Mouse (Mus musculus): ENCODE measurements around the gene Ddt.
"Not testable (repeated sequence)": the region's sequence is repeated elsewhere in the genome, so short reads cannot be mapped to it uniquely, and the experiment has no call there.

Gene Ddt

DNA sequence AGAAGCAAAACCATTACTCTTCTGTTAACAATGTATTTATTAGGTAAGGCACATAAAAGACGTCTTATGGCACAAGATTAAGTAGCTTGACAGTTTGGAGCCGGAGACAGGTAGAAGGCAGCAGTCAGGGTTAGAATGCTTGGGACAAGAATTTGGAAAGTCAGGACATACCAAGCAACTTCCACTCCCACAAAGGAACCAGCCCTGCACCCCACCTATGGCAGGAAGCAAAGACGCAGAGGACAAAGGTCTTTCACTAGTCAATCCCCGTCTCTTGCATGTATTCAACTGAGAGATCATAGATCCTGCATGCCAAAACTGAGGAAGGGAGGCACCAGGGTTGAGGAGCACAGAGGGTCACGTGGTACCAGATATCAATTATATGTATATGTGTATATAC, 888 bp upstream of the Ddt start:
- no peak for DNase-seq (ENCODE audit: low spot score in 2 of 2)

DNA sequence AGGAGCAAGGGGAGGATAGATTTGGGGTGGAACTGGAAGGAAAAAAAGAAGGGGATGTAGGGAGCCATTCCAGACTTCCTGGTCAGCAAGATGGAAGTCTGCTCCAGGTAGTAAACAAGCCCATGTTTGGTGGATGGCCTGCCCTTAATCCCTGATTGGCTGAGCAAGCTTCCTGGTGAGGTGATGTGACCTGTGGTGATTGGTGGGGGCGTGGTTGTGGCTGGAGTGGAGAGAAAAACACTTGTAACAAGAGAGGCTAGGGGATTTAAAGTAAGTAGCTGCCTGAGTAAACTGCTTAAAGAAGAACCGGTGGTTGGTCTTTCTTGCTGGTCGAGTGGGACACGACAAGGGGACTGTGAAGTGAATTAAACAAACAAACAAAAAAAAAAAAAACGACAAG, 5.5 kb downstream of the Ddt start:
- DNase-seq (ENCODE audit: low spot score in 2 of 2): not testable (repeated sequence)

DNA sequence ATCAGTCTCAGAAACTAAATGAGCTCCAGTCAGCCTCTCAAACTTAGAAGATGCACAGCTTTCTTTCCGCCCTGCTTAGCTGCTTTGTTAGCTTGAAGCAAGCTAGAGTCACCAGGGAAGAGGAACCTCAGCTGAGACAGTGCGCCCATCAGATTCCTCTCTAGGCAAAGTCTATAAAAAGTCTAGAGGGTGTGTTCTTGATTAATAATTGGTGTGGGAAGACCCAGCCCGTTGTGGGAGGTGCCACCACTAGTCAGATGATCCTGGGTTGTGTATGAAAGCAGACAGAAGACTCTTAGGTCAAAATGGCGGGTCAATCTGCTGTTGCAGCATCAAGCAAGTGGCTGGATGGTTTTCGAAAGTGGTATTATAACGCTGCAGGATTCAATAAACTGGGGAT, 6.4 kb downstream of the Ddt start:
- no peak for DNase-seq (ENCODE audit: low spot score in 2 of 2)

DNA sequence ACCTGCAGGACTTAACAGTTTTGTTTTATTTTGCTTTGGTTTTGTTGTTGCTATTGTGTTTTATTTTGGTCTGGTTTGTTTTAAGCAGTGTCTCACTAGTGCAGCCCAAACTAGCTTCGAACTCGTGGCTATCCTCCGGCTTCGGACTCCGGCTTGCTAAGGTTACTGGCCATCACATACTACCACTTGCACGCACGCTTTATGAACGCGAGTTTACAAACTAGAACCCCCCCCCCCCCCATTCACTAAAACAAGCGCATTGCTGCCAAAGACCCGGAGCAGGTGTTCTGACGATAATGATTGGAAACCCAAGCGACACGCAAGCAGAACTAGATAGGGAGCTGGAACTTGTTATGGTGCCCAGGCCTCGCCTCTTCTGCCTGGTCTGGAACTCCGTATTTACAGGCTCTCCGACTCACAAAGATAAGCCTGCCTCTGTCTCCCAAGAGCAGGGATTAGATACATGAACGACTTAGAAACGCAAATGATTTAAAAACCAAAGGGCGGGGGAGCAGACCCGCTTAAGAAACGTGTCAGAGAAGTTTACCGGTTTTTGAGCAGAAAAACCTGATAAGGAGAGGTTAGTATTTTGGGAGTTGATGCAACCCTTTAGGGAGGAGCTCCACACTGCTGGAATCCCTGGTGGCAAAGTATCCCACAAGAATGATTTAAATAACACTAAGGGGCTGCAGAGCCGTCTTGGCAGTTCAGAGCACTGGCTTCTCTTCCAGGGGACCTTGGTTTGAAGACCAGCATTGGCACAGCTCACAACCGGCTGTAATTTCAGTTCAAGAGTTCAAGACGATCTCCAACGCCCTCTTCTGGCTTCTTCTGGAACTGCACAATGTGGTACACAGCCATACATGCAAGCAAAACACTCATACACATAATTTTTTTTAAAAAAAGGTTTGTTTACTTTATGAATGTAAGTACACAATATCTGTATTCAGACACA, 8.4 kb downstream of the Ddt start:
- DNase-seq (ENCODE audit: low spot score in 2 of 2): peak; percentile 59 to 74

DNA sequence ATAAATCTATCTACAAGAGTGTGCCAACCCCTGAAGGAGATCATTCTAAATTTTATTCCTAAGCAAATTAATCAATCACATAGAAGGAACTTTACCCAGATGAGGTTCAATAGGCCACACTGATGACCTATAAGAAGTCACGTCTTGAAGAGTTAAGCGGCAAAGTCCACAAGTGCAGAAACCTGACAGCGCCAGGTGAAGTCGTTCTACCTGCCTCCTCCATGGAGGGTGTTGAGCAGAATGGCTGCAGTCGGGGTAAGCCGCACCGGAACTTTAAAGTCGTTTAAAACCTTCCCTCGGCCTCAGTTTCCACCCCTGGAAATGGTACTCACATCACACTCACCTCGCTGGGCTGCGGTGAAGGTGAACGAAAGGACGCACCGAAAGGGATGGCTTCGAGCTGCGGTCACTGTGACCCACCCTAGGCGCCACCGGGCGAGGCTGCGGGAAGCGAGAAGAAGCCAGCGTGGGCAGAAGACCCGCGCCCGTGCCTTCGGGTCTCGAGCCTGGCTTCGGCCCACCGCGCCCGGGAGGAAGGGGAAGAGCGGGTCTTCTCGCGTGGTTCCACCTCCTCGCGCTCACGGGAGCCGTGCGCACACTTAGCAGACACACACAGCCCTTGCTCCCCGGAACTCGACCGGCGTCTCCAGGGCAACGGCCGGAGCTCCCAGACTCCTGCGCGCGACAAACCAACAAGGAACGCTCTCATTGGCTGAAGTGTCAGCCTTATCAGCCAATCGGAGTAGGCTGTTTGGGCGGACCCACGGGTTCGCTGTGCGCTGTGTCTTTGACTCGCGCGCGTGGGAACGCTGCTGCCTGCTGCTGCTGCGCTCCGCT, 9.3 kb downstream of the Ddt start, which contains the start of gene Cabin1:
Gene Cabin1, minus strand, starts transcription at position 660 of the 837 bp plus-strand sequence.
- DNase-seq (ENCODE audit: low spot score in 2 of 2): peak; percentile 97 to 98

DNA sequence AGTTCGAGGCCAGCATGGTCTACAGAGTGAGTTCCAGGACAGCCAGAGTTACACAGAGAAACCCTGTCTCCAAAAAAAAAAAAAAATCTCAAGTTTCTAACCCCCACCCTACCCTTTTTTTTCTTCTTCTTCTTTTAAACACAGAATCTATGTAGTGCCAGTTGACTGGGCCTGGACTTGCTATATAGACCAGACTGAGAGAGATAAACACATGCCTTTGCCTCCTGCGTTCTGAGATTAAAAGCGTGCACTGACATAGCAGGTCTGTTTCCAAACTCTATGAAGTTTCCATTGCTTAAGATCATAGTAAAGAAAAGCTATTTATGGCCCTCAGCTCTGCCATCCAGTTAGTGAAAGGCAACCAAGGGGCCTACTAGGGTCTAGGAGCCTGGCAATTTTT, 10.8 kb downstream of the Ddt start:
- peak in 1 of 2 experiments; percentile 31 for DNase-seq (ENCODE audit: low spot score in 2 of 2)

GRCm38 (mm10) chr10:75760311-75760710, 12.9 kb downstream of the Ddt start:
- no peak for DNase-seq (ENCODE audit: low spot score in 2 of 2)

- no peak for DNase-seq (ENCODE audit: low spot score in 2 of 2)
These were observed 16.5 kb downstream of the Ddt start for GRCm38 (mm10) chr10:75756719-75757118.

DNA sequence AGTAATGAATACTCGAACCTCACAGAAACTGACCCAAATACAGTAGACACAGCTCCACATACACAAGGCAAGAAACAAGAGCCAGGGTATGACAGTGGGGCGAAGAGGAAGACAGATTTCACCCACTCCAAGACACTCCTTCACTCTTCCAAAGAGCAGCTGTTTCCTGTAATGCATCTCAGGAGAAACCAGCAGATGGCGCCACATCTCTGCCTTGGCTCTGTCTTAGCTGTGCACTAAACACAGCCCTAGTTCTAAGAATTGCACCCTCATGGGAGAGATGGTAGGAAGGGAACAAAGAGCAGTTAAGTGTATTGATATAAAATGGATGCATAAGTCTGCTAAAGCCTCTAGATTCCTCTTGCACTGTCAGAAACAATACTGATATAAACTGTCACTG, 29.2 kb downstream of the Ddt start:
- DNase-seq (ENCODE audit: low spot score in 2 of 2): peak; percentile 53 to 62

DNA sequence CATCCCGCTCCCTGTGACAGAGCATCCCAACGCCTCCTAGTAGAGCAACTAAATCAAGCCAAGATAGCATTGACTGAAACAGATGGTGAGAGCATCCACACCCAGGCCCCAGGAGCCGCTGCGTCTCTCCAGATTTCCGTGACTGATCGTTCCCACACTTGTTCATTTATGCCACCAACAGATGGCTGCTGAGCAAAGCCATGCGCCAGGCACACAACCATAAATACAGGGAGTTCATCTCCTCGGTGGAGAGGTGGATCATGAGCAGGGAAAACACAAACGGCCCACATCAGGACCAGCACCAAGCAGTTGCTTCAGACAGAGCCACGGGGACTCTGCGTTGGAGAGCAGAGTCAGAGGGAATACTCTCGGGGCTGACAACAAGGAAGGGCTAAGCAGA, 29.8 kb downstream of the Ddt start:
- DNase-seq (ENCODE audit: low spot score in 2 of 2): no peak

- DNase-seq (ENCODE audit: low spot score in 2 of 2): no peak
These were observed 32.3 kb downstream of the Ddt start for GRCm38 (mm10) chr10:75740866-75741265.

DNA sequence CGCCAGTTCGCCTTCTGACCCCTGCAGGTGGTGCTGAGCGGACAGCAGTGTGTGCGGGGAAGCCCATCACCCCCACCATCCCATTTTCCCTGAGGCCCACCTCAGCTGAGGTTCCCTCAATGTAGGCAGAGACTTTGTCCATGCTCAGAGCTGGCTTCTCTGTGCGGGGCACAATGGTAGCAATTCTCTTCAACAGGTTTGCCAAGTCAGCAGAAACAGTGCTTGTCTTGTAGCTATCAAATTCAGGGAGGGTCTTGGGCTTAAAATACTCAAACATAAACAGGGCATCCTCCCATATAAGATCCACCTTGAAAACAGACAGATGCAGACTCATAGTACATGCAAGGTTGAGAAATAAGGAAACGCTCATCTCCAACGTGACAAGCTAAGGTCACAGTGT, 47.8 kb downstream of the Ddt start:
- no peak for DNase-seq (ENCODE audit: low spot score in 2 of 2)
